Mouse (Mus musculus) stomach, embryonic 14.5 days (tissue): ENCODE results near the gene Rarb. TPM values are rescaled to one million over a fixed set of nuclear protein-coding genes. Genes with fewer than 3 reads are reported as not detected.
A peak's percentile ranks its signal among the peaks of the same experiment; 100 is the strongest.

Experiments used
- ATAC-seq: fragments of 200-750 bp; cut with Nextera tagmentation; 2 replicates; pipeline ENCODE4 v1.8.0; 2017; ENCODE audit warnings: low read depth, moderate TSS enrichment; ENCODE audit not compliant: insufficient number of reproducible peaks, insufficient read depth, low FRiP score
- H3K27ac ChIP-seq: fragments of 300-500 bp; sonication (generic); 2 replicates; pipeline ENCODE4 v1.5.1; 2014; ENCODE audit warnings: mild to moderate bottlenecking, low read length, moderate library complexity, mixed read lengths
- H3K27me3 ChIP-seq: fragments of 300-500 bp; sonication (generic); 2 replicates; pipeline ENCODE4 v1.6.1; 2014; ENCODE audit warnings: low read length, control low read depth, mixed read lengths; ENCODE audit not compliant: control insufficient read depth, insufficient read depth
- H3K36me3 ChIP-seq: fragments of 300-500 bp; sonication (generic); 2 replicates; pipeline ENCODE4 v1.6.1; 2014; ENCODE audit warnings: mild to moderate bottlenecking, control low read depth, low read length, moderate library complexity, mixed read lengths; ENCODE audit not compliant: control insufficient read depth, insufficient read depth
- H3K4me1 ChIP-seq: fragments of 300-500 bp; sonication (generic); 2 replicates; pipeline ENCODE4 v1.6.1; 2014; ENCODE audit warnings: low read length, control low read depth, mixed read lengths; ENCODE audit not compliant: control insufficient read depth, insufficient read depth
- H3K4me2 ChIP-seq: fragments of 300-500 bp; sonication (generic); replicated peaks from 2 replicates; pipeline ENCODE4 v1.6.1; 2014; ENCODE audit warnings: low read depth, low read length, control low read depth
- H3K4me3 ChIP-seq: fragments of 300-500 bp; sonication (generic); 2 replicates; pipeline ENCODE4 v1.5.1; 2014; ENCODE audit warnings: low read depth, low read length, control low read depth
- H3K9ac ChIP-seq: fragments of 300-500 bp; sonication (generic); replicated peaks from 2 replicates; pipeline ENCODE4 v1.6.1; 2014; ENCODE audit warnings: low read depth, mild to moderate bottlenecking, control low read depth, low read length, moderate library complexity, mixed read lengths
- H3K9me3 ChIP-seq: fragments of 300-500 bp; sonication (generic); 2 replicates; pipeline ENCODE4 v1.6.1; 2016; ENCODE audit warnings: low read depth, low read length, control low read depth; ENCODE audit not compliant: control insufficient read depth
- WGBS: fragments of 180-500 bp; shearing (Covaris S2); extraction: QIAGEN DNeasy Blood & Tissue Kit; methylation state at CpG from one replicate; pipeline ENCODE4 v1.1.7; 2014; 5-methylcytosine and 5-hydroxymethylcytosine counted together
- polyA plus RNA-seq: library from polyadenylated mRNA; unstranded; fragments of >200 nt; fragmentation: Nextera tagmentation; extraction: Ambion mirVana; gene quantifications from 2 replicates; pipeline ENCODE4 v1.2.1, GENCODE M21; 2014

The Rarb gene
- polyA plus RNA-seq, 1 experiment from 2014 or later: 48.5 TPM

DNA sequence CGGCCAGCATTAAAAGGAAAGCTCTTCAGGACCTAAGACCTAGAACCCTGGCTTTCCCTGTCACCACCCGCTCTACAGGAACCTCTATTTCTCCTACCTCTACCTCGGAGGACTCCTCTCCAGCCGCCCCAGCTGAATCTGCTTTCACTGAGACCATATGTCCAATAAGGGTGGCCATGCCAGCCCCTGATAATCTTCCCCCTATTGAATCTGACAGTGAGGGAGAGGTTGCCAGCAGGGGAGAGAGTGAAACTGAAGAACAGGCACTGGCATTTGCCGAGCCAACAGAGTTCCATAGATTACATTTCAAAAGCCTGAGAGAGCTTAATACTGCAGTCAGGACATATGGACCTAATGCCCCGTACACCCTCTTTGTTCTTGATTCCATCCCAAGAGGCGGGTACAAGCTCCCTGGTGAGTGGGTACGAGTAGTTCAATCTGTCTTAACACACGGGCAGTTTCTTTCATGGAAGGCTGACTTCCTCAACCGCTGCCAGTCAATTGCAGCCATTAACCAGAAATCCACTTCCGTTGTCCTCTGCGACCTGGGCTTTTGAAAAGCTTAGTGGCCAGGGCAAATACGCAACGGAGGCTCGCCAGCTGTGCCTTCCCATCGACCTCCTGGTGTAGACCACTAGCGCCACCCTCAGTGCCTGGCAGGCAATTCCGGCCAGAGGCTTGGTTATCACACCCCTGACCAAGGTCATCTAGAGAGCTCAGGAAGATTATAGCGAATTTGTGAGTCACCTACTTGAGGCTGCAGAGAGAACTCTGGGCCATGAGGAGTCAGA is 179.6 kb downstream of the Rarb start:
- H3K4me3 ChIP-seq: no peak overlapping the region
- no peaks in the 10 kb centered on the region for H3K36me3 ChIP-seq
- no peak overlapping the region for H3K9ac ChIP-seq
- no peaks in the 10 kb centered on the region for H3K27me3 ChIP-seq
- no peaks in the 10 kb centered on the region for H3K4me1 ChIP-seq
- ATAC-seq: no peak
- no peak overlapping the region for H3K4me2 ChIP-seq
- no peak overlapping the region for H3K27ac ChIP-seq
- H3K9me3 ChIP-seq: peaks cover 24% of the 10 kb centered on the region; the same call in 1 of the 2 replicates
- 94% methylated on average over 19 of the region's 19 CpGs for WGBS

DNA sequence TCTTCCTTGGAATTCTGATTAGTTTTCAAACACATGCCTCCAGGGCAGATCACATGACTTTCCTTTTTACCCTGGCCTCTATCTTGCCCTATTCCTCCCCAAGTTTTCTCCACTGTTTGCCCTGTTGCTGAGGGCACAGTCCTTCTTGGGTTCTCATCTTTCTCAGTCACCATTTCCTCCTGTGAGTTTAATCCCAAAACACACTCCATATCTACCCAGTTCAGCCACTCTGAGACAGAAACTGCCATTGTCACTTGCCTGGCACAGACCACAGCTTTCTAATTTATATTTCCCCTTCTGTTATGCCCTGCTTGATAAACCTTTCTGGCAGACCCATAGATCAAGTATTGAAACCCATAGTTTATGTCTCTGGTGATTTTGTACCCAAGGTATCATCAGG is 205.0 kb downstream of the Rarb start:
- Histone ChIP-seq H3K9me3 (no peaks in the 10 kb centered on the region), H3K36me3 (no peaks in the 10 kb centered on the region), H3K9ac (no peak overlapping the region), H3K4me1 (no peaks in the 10 kb centered on the region), H3K27me3 (no peaks in the 10 kb centered on the region), H3K27ac (no peak overlapping the region), H3K4me3 (no peak overlapping the region), H3K4me2 (no peak overlapping the region)
- ATAC-seq: no peak

DNA sequence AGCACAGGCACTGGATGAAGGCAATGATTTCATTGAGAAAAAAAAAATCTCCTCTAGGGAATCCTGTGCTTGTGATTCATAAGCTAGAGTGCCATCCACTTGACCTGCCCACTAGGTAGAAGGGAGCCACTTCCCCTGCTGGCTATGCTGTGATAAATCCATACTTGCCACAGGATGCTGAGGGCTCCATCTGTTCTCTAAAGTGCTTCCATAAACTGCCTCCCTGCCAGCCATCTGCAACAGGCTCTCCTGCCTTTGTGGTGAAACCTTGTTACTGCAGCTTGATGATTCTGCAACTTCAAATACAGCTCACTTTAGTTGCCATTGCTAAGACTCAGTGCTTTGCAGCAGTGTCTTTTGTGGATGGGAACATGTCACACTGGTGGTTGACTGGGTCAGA is 213.5 kb downstream of the Rarb start:
- Histone ChIP-seq H3K4me1 (no peaks in the 10 kb centered on the region), H3K4me3 (no peak overlapping the region), H3K27ac (no peak overlapping the region), H3K36me3 (no peaks in the 10 kb centered on the region), H3K27me3 (no peaks in the 10 kb centered on the region), H3K9ac (no peak overlapping the region), H3K9me3 (no peaks in the 10 kb centered on the region), H3K4me2 (no peak overlapping the region)
- no peak for ATAC-seq

DNA sequence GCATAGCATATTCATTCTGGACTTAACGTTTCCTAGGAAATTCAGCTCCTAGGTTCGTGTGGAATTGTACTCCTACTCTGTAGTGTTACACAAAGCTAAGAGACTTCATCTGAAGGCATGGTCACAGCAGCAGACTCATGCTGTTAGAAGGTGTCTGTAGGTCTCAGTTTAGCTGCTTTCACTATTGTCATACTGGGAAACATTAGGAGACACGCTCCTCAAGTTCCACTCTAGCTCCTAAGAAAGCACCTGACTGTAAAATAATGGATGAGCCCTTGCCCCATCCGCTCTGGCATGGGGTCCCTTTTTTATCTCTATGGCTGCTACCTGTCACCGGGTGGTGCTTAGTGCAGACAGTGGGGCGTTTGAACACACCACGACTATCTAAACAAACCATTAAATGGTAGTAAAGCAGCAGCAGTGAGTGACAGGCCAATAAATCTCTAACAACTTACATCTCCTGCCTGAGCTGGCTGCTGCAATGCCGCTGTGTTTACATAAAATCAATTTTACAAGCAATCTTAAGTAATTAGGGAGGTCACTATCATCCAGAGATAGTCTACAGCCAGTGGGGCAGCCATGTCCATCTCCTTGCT is 214.4 kb downstream of the Rarb start:
- no peaks in the 10 kb centered on the region for H3K36me3 ChIP-seq
- no peak overlapping the region for H3K9ac ChIP-seq
- H3K4me2 ChIP-seq: no peak overlapping the region
- no peaks in the 10 kb centered on the region for H3K4me1 ChIP-seq
- ATAC-seq: no peak
- no peak overlapping the region for H3K4me3 ChIP-seq
- no peak overlapping the region for H3K27ac ChIP-seq
- H3K27me3 ChIP-seq: no peaks in the 10 kb centered on the region
- WGBS: 18% methylated on average over 8 of the region's 8 CpGs
- no peaks in the 10 kb centered on the region for H3K9me3 ChIP-seq

DNA sequence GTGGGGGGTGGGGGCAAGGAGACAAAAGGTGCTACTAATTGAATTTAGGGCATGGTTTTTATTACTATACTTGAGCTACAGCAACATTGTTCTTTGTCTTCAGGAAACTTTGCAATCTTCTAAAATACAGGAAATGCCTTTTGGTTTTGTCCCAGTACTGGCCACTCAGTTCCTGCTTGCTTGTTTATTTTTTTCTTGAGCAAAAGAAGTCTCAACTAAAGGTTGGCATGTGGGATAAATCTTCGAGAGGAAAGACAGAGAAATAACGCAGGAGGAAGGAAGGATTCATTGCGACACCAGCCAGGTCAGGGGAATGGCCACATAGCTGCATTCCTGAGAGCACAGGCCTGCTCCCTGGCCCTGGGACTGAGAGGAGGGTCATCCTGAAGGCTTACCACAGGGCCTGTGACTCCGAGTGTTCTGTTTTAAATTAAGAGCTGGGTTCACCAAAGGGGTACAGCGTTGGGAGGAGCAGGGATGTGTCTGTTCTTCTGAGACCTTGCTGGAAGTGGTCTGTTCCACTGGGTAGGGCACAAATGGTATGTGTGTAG is 215.8 kb downstream of the Rarb start:
- Histone ChIP-seq H3K4me1 (peaks cover 2% of the 10 kb centered on the region; the same call in 1 of the 2 replicates), H3K4me2 (no peak overlapping the region), H3K9ac (no peak overlapping the region), H3K36me3 (no peaks in the 10 kb centered on the region), H3K27me3 (no peaks in the 10 kb centered on the region), H3K4me3 (no peak overlapping the region), H3K27ac (no peak overlapping the region), H3K9me3 (no peaks in the 10 kb centered on the region)
- WGBS: 20% methylated on average over 5 of the region's 5 CpGs
- ATAC-seq: no peak

DNA sequence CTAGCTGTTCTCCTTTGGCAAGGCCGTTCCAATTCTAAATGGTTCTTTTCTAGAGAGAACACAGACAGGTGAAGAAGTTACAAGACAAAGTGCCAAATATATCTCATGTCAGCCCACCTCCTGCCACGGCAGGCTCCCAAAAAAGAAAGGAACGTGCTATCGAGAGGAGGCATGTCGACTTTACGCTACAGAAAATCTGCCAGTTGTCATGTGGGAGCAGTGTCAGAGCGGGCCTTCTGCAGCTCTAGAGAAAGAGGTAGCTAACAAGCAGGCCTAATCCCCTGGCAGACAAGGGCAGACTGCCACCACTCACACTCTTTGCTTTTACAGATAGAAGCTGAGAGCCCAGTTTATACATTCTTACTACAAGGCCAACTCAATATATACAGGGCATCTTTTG is 219.7 kb downstream of the Rarb start:
- H3K27me3 ChIP-seq: no peaks in the 10 kb centered on the region
- no peak overlapping the region for H3K4me2 ChIP-seq
- no peak for ATAC-seq
- H3K4me3 ChIP-seq: no peak overlapping the region
- H3K9me3 ChIP-seq: no peaks in the 10 kb centered on the region
- no peak overlapping the region for H3K9ac ChIP-seq
- WGBS: 42% methylated on average over 7 of the region's 7 CpGs
- no peak overlapping the region for H3K27ac ChIP-seq
- peaks cover 6% of the 10 kb centered on the region; the same call in 1 of the 2 replicates for H3K4me1 ChIP-seq
- H3K36me3 ChIP-seq: no peaks in the 10 kb centered on the region

DNA sequence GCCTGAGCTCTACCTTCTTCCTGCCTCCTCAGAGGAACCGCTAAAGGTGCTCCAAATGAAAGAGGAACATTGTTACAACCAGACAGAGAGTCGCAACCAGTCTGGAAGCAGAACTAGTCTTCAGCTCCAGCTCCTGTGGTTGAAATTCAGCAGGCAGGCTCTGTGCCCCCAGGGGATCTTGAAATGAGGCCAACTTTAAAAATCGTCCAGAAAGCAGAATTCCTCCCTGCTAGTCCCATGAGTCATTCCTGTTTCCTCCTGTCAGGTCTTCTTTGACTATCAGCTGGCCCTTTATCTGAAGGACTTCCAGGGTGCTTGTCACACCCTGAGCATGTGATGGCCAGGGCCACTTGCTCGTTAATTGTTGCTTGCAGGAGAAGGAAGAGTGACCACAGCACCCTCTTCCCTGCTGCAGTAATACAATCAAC is 220.9 kb downstream of the Rarb start:
- peaks cover 6% of the 10 kb centered on the region; the same call in 1 of the 2 replicates for H3K4me1 ChIP-seq
- WGBS: 18% methylated on average over 4 of the region's 4 CpGs
- H3K27me3 ChIP-seq: no peaks in the 10 kb centered on the region
- H3K27ac ChIP-seq: no peak overlapping the region
- H3K4me3 ChIP-seq: no peak overlapping the region
- H3K4me2 ChIP-seq: no peak overlapping the region
- H3K9ac ChIP-seq: no peak overlapping the region
- H3K9me3 ChIP-seq: no peaks in the 10 kb centered on the region
- H3K36me3 ChIP-seq: no peaks in the 10 kb centered on the region
- 0 out of 2 replicates have a peak, but pooled peaks have one; percentile 37 for ATAC-seq

DNA sequence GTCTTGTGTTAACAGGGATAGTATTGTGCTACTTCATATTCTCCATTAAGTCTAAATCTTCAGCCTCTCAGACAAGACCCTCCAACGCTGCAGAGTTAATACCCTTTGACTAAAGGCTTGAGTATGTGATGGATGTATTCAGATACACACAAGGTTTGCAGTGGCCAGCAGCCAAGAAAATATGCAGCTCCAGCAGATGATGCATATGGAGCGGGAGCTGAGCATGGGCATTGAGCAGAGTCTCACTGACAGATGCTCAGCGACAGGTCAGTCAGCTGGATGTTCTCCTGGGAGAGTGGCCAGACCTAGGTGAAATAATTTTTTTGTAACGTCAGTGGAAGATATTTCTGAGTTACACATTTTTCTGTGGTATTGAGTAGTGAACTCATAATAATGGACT is 229.8 kb downstream of the Rarb start:
- Histone ChIP-seq H3K9ac (no peak overlapping the region), H3K36me3 (no peaks in the 10 kb centered on the region), H3K9me3 (no peaks in the 10 kb centered on the region), H3K27ac (no peak overlapping the region), H3K4me1 (no peaks in the 10 kb centered on the region), H3K27me3 (no peaks in the 10 kb centered on the region), H3K4me3 (no peak overlapping the region), H3K4me2 (no peak overlapping the region)
- peak; percentile 42; the same call in 1 of the 2 replicates for ATAC-seq
- 29% methylated on average over 4 of the region's 4 CpGs for WGBS
